Mouse (Mus musculus): Measurements from ENCODE around the gene Ugt1a1. TPM values are rescaled to one million over a fixed set of nuclear protein-coding genes. Genes with fewer than 3 reads are reported as not detected.
"Not testable (repeated sequence)": the region's sequence is repeated elsewhere in the genome, so short reads cannot be mapped to it uniquely, and the experiment has no call there.

The Ugt1a1 gene
- total RNA-seq (2014; rRNA removed; ENCODE audit: low replicate concordance) (not detected in 2 replicates), polyA plus RNA-seq (2015; fragmentation: Nextera tagmentation; extraction: Ambion mirVana) (0.07 TPM in 1 of 2 replicates, not detected in the other)

DNA sequence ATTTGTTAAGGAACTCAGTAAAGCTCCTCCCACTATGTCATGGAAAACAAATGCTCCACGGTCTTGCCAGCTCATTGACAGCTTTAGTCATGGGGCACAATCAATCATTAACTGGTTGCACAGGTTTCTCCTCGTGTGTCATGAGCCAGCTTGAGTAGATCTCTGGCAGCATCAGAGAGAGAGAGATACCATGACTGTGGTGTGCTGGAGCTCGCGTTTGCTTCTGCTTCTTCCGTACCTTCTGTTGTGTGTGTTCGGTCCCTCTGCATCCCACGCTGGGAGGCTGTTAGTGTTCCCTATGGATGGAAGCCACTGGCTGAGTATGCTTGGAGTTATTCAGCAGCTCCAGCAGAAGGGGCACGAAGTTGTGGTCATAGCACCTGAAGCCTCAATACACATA, at the start of gene Ugt1a1:
Gene Ugt1a1, plus strand, starts transcription at position 148 of the 400 bp plus-strand sequence.
- H3K4me2 ChIP-seq (ENCODE audit: low read depth, low read length) = no peak within 1 kb of the TSS
- peaks cover 51% of the 10 kb centered on the region for H3K9me3 ChIP-seq (replicated peaks; ENCODE audit: control insufficient read depth, low read length)
- no peaks in the 10 kb centered on the region for H3K36me3 ChIP-seq (replicated peaks; ENCODE audit: control insufficient read depth, insufficient read depth, low read length)
- no peak for TF ChIP-seq EP300 (IDR thresholded peaks at IDR 0.05; ENCODE audit: low read depth)
- TF ChIP-seq CTCF (IDR thresholded peaks at IDR 0.05; ENCODE audit: low read depth) = no peak
- WGBS = 58% methylated on average over 8 of the region's 8 CpGs
- no peaks in the 10 kb centered on the region for H3K27me3 ChIP-seq (ENCODE audit: control insufficient read depth, insufficient read depth, low read length)
- no peaks in the 10 kb centered on the region for H3K4me1 ChIP-seq (ENCODE audit: control insufficient read depth, insufficient read depth)
- DNase-seq (ENCODE audit: low spot score) (no peak), ATAC-seq (ENCODE audit: insufficient read depth, low read depth) (no peak)
- H3K27ac ChIP-seq (ENCODE audit: low read depth) = no peak within 1 kb of the TSS
- no peak within 1 kb of the TSS for H3K4me3 ChIP-seq (ENCODE audit: low read depth, low read length)
- H3K9ac ChIP-seq (replicated peaks; ENCODE audit: low read depth, low read length) = no peak within 1 kb of the TSS

DNA sequence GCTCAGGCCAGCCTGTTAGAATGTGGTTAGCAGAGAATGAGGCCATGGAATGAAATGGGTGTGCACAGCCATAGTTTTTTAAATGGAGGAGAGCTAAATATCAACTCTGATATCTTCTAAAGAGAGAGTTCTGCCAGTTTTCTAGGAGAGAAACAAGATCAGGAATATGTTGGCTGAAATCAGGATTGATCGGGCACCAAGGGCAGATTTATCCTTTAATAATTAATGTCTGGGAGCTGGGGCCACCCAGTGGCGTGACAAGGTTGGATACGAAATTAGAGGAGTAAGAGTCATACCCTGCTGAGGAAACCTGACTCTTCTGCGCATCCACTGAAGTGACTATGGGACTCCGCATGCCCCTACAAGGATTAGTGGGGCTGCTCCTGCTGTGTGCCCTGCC, 46.0 kb upstream of the Ugt1a1 start, which contains the start of gene Ugt1a5:
Gene Ugt1a5, plus strand, starts transcription at position 302 of the 400 bp plus-strand sequence.
- no peak for TF ChIP-seq CTCF (IDR thresholded peaks at IDR 0.05; ENCODE audit: low read depth)
- no peak for TF ChIP-seq EP300 (IDR thresholded peaks at IDR 0.05; ENCODE audit: low read depth)
- no peaks in the 10 kb centered on the region for H3K36me3 ChIP-seq (replicated peaks; ENCODE audit: control insufficient read depth, insufficient read depth, low read length)
- no peak for ATAC-seq (ENCODE audit: insufficient read depth, low read depth)
- DNase-seq (ENCODE audit: low spot score) = no peak
- H3K27me3 ChIP-seq (ENCODE audit: control insufficient read depth, insufficient read depth, low read length) = no peaks in the 10 kb centered on the region
- H3K4me1 ChIP-seq (ENCODE audit: control insufficient read depth, insufficient read depth) = no peaks in the 10 kb centered on the region
- no peak within 1 kb of the TSS for H3K9ac ChIP-seq (replicated peaks; ENCODE audit: low read depth, low read length)
- 70% methylated on average over 5 of the region's 5 CpGs for WGBS
- no peak within 1 kb of the TSS for H3K4me3 ChIP-seq (ENCODE audit: low read depth, low read length)
- H3K4me2 ChIP-seq (ENCODE audit: low read depth, low read length) = no peak within 1 kb of the TSS
- no peak within 1 kb of the TSS for H3K27ac ChIP-seq (ENCODE audit: low read depth)
- H3K9me3 ChIP-seq (replicated peaks; ENCODE audit: control insufficient read depth, low read length) = no peaks in the 10 kb centered on the region

DNA sequence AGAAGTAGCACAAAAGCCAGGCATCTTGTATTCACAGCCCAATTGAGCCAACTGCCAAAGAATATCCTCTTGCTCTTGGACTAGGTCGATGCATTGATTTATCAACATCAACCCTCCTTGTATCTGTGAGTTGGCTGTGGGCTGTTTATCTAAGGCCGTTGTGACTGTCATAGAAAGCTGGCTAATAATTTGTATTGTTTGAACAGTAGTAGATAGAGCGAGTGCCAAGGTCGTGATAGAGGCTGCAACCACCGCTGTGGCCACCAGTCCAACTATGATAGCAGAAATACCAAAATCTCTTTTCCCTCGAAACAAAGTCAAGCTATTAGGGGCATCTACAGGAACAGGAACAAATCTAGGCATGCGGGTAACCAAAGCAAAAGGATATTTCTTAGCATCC, 39.6 kb upstream of the Ugt1a1 start:
- not testable (repeated sequence) for H3K9me3 ChIP-seq (replicated peaks; ENCODE audit: control insufficient read depth, low read length); H3K9ac ChIP-seq (replicated peaks; ENCODE audit: low read depth, low read length); H3K4me1 ChIP-seq (ENCODE audit: control insufficient read depth, insufficient read depth); H3K27ac ChIP-seq (ENCODE audit: low read depth); ATAC-seq (ENCODE audit: insufficient read depth, low read depth); H3K27me3 ChIP-seq (ENCODE audit: control insufficient read depth, insufficient read depth, low read length); DNase-seq (ENCODE audit: low spot score); H3K4me3 ChIP-seq (ENCODE audit: low read depth, low read length); H3K36me3 ChIP-seq (replicated peaks; ENCODE audit: control insufficient read depth, insufficient read depth, low read length); H3K4me2 ChIP-seq (ENCODE audit: low read depth, low read length)
- WGBS = 80% methylated on average over 5 of the region's 7 CpGs

DNA sequence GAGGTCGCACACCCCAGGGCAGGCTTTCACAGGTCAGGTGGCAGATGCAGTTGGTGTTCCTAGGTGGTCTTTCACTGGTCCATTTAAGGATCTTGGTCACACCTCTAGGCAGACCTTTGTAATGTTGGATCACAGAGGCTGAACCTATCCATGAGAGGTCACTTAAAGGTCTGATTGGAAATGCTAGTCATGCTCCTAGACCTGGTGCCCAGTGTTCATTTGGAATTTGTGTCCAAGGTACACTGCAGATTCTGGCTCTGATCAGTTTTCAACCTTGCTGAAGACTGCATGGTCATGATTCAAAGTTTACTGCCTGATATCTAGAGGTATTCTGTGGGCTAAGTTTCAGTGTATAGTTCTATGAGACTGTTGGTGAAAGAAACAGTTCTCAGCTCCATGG, 32.1 kb upstream of the Ugt1a1 start:
- no peak overlapping the region for H3K27ac ChIP-seq (ENCODE audit: low read depth)
- no peak for ATAC-seq (ENCODE audit: insufficient read depth, low read depth)
- H3K9ac ChIP-seq (replicated peaks; ENCODE audit: low read depth, low read length) = no peak overlapping the region
- H3K9me3 ChIP-seq (replicated peaks; ENCODE audit: control insufficient read depth, low read length) = 0 out of 2 replicates have a peak, but pooled peaks cover 9% of the 10 kb centered on the region
- WGBS = 83% methylated on average over 1 of the region's 1 CpGs
- no peak overlapping the region for H3K4me2 ChIP-seq (ENCODE audit: low read depth, low read length)
- no peaks in the 10 kb centered on the region for H3K4me1 ChIP-seq (ENCODE audit: control insufficient read depth, insufficient read depth)
- no peaks in the 10 kb centered on the region for H3K36me3 ChIP-seq (replicated peaks; ENCODE audit: control insufficient read depth, insufficient read depth, low read length)
- no peak for DNase-seq (ENCODE audit: low spot score)
- TF ChIP-seq CTCF (IDR thresholded peaks at IDR 0.05; ENCODE audit: low read depth) (no peak), EP300 (IDR thresholded peaks at IDR 0.05; ENCODE audit: low read depth) (no peak)
- H3K27me3 ChIP-seq (ENCODE audit: control insufficient read depth, insufficient read depth, low read length) = no peaks in the 10 kb centered on the region
- H3K4me3 ChIP-seq (ENCODE audit: low read depth, low read length) = no peak overlapping the region

DNA sequence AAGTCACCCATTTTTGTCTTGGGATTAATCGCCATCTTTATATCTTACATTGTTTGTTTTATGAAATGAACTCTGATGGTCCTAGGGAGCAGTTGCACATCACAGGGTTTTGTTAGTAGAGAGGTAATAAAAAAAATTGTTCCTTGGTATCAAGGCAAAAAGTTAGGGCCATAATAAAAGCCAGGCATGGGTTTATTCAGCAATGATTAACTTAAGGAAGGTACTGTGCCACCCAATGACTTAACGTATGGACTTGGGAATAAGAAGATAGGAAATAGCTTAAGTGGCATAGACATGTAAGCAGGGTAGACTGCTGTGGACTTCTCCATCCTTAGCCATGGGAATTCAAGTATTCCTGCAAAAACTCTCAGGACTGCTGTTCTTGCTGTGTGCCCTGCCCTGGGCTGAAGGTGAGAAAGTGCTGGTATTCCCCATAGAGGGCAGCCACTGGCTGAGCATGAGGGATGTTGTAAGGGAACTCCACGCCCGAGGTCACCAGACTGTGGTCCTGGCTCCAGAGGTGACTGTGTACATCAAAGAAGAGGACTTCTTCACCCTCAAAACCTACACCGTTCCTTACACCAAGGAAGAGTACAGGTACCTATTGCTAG, 25.3 kb upstream of the Ugt1a1 start:
- Histone ChIP-seq H3K27me3 (ENCODE audit: control insufficient read depth, insufficient read depth, low read length) (no peaks in the 10 kb centered on the region), H3K27ac (ENCODE audit: low read depth) (no peak overlapping the region), H3K4me3 (ENCODE audit: low read depth, low read length) (no peak overlapping the region), H3K36me3 (replicated peaks; ENCODE audit: control insufficient read depth, insufficient read depth, low read length) (no peaks in the 10 kb centered on the region), H3K4me2 (ENCODE audit: low read depth, low read length) (no peak overlapping the region), H3K9ac (replicated peaks; ENCODE audit: low read depth, low read length) (no peak overlapping the region), H3K4me1 (ENCODE audit: control insufficient read depth, insufficient read depth) (no peaks in the 10 kb centered on the region), H3K9me3 (replicated peaks; ENCODE audit: control insufficient read depth, low read length) (no peaks in the 10 kb centered on the region)
- DNase-seq (ENCODE audit: low spot score) = no peak
- no peak for TF ChIP-seq CTCF (IDR thresholded peaks at IDR 0.05; ENCODE audit: low read depth)
- no peak for TF ChIP-seq EP300 (IDR thresholded peaks at IDR 0.05; ENCODE audit: low read depth)
- 71% methylated on average over 5 of the region's 5 CpGs for WGBS
- no peak for ATAC-seq (ENCODE audit: insufficient read depth, low read depth)

DNA sequence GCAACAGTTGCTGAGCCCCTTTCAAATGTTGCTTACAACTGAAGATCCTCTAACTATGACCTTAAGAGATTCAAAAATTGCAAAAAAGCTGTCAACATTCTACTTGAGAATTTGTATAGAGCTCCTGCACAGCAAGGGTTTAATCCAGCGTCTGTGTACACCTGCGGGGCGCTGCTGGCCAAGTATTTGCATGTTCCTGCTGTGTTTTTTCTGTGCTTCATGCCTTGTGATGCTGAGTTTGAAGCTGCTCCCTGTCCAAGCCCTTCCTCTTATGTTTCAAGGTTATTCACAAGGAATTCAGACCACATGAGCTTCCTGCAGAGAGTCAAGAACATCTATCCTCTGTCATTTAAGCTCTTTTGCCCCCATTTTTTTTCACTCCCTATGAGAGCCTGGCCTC, 19.6 kb upstream of the Ugt1a1 start:
- no peak overlapping the region for H3K4me2 ChIP-seq (ENCODE audit: low read depth, low read length)
- ATAC-seq (ENCODE audit: insufficient read depth, low read depth) = no peak
- WGBS = 65% methylated on average over 3 of the region's 3 CpGs
- H3K9me3 ChIP-seq (replicated peaks; ENCODE audit: control insufficient read depth, low read length) = no peaks in the 10 kb centered on the region
- no peak overlapping the region for H3K27ac ChIP-seq (ENCODE audit: low read depth)
- no peak overlapping the region for H3K9ac ChIP-seq (replicated peaks; ENCODE audit: low read depth, low read length)
- no peaks in the 10 kb centered on the region for H3K4me1 ChIP-seq (ENCODE audit: control insufficient read depth, insufficient read depth)
- DNase-seq (ENCODE audit: low spot score) = no peak
- TF ChIP-seq EP300 (IDR thresholded peaks at IDR 0.05; ENCODE audit: low read depth) (no peak), CTCF (IDR thresholded peaks at IDR 0.05; ENCODE audit: low read depth) (no peak)
- no peaks in the 10 kb centered on the region for H3K36me3 ChIP-seq (replicated peaks; ENCODE audit: control insufficient read depth, insufficient read depth, low read length)
- no peaks in the 10 kb centered on the region for H3K27me3 ChIP-seq (ENCODE audit: control insufficient read depth, insufficient read depth, low read length)
- no peak overlapping the region for H3K4me3 ChIP-seq (ENCODE audit: low read depth, low read length)
